Mouse (Mus musculus): ENCODE results near the gene Abcg4. TPM values are rescaled to one million over a fixed set of nuclear protein-coding genes. Genes with fewer than 3 reads are reported as not detected.

Gene Abcg4
- polyA plus RNA-seq (2014; fragmentation: Illumina TruSeq; extraction: RNeasy Lipid Tissue Mini Kit (QIAGEN cat#74804); ENCODE audit: low read depth, low replicate concordance), result not detected

DNA sequence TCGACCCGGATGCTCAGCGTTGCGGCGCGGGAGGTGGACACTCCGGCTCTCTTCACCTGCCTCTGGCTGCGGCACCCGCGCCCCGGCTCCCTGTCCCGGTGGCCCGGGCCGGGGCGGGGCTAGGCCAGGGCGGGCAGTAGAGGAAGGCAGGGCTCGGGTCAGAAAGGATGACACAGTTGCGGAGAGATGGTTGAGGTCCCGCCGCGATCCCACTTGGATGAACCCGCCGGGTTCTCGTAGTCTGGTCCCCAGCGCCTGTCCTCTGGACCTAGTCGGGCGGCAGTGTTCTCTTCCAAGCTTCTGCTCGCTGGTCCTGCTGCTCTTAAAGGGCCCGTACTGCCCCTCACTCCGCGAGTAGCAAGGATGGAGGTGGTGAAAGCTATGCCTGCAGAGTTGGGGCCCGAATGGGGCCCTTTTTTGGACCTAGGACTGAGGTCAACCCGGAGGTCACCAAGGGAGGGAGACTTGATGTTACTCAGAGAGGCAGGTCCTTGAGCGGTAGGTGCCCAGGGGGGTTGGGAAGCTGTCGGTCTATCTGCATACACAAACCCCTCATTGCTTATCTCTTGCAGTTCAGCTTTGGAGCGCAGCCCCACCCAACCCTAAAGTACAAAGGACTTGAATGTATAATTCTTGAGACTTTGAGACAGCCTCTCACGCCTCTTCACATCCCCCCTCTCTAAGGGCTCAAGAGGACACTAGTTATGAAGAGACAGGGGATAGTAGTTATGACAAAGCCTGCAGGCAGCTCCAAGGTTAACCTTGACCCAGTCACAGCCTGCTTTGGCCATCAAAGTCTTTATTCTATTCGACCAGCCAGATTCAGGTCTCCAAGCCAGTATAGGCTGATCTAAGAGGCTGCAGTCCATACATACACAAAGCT, at the start of gene Abcg4:
Gene Abcg4, minus strand, starts transcription at position 540 of the 883 bp plus-strand sequence.

DNA sequence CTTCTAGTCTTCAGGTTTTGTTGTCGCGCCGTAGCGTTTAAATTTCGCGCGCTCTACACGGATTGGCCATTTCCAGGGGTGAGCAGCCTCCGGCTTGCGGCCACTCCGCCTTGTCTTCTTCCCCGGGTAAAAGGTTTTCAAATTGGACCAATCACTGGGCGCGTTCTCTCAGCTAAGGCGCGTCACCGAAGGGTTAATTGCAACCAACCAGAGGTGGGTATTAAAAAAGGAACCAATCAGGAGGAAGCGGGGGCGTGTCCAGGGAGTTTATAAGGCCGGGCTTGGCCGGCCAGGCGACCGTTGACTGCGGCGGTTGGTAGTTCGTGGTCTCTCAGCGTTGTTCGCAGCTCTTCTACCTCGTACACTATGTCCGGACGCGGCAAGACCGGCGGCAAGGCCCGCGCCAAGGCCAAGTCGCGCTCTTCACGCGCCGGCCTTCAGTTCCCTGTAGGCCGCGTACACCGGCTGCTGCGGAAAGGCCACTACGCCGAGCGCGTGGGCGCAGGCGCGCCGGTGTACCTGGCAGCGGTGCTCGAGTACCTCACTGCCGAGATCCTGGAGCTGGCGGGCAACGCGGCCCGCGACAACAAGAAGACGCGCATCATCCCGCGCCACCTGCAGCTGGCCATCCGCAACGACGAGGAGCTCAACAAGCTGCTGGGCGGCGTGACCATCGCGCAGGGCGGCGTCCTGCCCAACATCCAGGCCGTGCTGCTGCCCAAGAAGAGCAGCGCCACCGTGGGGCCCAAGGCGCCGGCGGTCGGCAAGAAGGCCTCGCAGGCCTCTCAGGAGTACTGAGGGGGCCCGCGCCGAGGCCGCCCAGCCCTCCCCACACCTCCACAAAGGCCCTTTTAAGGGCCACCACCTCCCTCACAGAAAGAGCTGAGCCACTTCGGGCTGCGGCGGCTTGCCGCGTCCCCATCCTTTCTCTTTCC, 46.2 kb upstream of the Abcg4 start, which contains the start of gene H2afx:
Gene H2afx, plus strand, starts transcription at position 299 of the 935 bp plus-strand sequence.

DNA sequence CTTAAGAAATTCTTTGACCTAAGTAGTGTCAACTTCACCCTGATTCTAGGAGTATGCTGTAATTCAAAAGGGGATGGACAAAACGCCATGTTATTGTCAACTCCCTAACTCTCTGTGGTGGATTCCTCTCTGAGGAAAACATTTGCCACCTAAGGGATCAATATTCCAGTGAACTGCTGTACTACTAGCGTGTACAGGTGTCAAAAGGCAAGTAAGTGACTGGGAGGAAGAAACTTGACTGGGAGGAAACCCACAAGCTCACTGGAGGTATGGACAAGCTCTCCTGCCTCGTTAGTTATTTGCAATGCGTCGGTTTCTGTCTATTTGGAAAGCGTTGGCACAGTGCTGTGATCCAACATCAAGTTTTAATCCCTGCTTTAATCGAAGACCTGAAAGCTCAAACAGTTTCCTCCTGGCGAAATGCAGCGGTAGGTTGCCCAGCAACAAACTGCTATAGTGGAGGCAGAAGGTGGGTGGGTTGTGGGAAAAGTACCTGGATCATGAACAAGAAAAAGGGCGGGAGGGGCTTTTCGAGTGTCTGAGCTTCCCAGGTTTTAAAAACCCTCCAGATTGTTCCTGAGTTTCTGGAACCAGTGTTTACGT, 37.5 kb upstream of the Abcg4 start, which contains the start of gene Dpagt1:
Gene Dpagt1, plus strand, starts transcription at position 252 of the 603 bp plus-strand sequence.

DNA sequence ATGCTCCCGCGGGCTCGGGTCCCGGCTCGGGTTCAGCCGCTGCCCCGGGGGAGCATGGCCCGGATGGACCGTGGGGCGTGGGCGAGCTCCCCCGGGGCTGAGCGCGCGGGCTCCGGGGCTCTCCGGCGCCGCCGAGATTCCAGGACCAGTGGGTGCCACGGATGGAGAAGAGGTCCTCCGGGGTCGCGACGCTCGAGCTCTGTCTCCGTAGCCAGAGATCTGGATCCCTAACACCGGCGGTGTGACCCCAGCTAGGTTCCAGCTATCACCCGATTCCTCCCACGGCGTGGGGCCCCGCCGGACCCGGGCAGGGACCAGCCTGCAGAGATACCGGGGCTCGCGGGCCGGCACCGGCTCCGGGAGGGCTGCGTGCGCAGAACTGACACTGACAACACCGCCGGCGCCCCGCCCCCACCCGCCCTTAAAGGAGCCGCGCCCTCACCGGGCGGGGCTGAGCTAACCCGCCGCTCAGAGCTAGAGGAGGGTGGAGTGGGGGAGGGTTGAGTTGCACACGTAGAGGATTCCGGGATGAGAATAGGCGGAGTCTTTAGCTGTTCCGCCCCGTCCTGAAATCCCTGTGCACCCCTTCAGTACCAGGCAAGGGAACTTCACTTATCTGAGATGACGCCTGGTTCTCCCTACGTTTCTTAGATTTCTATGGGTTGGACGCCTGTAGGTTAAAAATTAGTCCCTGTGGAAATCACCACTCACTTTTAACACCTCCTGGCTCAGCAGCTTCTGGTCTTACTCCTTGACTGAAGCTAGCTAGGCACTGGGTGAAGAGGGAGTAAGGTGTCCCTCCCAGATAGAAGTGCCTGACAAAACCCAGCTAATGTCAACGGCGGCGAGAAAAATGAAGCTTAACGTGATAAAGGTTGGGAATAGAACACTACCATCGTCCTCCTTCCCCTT, 31.7 kb upstream of the Abcg4 start, which contains the start of gene C2cd2l:
Gene C2cd2l, minus strand, starts transcription at position 399 of the 912 bp plus-strand sequence.

DNA sequence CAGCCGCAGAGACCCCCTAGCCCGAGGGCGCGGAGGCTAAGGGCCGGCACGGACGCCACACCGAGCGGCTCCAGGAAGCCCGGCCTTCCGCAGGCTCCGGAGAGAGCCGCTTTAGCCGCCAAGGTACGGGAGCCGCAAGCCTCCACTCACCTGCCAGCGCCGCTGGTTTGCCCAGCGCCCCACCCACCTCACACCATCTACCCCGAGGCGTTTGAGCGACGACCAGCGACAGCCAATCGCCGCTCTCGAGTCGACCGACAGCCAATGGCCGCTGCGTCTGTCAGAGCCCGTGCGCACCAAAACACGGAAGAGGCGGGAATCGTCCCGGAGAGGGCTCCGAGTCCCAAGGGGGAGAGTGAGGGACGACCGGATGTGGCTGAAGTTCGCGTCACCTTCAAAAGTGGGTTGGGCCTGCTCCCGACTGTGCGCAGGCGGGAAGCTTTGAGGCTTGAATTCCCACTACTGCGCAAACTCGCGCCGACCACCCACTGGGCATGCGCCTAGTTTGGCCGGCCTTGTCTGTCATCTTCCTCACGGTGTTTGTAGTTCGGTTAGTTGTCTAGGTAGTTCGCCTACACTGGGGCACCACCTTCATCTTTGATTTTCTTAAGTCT, 17.2 kb upstream of the Abcg4 start, which contains the start of gene Hinfp:
Gene Hinfp, minus strand, starts transcription at position 206 of the 614 bp plus-strand sequence.

DNA sequence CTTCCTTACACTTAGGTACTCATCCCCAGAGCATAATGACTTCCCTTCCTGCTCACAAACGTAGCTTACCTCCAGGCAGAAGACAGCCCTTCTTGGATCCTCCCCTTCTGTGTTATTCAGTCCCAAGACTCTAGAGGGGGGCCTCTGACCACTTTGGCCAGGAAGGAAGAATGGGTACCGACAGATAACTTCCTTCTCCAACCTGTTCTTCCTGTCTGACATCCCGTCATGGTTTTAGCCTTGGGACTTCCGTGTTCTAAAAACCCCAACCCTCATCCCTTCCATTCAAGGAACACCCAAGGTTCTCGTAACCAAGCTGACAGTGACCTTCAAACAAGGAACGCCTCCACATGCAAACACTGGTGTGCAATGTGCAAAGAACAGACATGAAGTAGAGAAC, 20.0 kb downstream of the Abcg4 start, which contains the start of gene Nlrx1:
Gene Nlrx1, minus strand, starts transcription at position 168 of the 400 bp plus-strand sequence.

DNA sequence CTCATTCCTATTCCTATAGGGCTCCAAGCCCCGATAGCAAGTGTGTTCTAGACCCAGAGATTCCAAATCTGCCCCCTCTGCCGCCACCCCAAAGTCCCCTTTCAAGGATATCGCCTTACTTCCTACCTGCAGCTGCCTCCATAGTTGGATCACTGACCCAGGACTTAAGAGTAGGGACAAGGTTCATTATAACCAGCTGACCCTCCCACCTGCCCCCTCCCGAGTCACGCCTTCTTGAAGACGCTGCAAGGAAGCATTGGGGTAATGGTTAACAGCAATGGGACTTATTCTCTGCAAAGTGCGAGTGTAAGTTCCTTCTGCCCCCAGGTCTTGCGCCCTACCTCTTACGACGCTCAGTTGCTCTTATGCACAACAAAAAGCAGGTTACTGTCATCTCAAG, 37.1 kb downstream of the Abcg4 start, which contains the start of gene Pdzd3:
Gene Pdzd3, minus strand, starts transcription at position 158 of the 400 bp plus-strand sequence.

DNA sequence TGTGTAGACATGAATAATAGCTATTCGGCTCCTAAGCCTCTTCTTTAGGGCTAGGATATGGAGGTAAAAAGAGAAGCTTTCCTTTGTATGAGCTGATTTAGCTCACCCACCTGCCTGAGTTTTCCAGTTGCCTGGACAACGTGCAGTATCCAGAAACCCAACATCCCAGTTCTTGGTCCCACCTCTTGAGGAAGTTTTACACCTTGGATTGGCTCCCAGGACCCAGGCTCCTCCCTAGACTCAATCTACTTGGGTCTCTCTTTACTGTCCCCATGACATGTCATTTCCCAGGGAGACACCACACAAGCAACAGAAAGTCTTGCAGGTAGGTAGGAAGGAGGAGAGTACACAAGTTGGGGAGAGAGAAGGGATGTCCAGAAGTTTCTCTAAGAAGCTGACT, 48.0 kb downstream of the Abcg4 start, which contains the start of gene Ccdc153:
Gene Ccdc153, plus strand, starts transcription at position 278 of the 400 bp plus-strand sequence.

DNA sequence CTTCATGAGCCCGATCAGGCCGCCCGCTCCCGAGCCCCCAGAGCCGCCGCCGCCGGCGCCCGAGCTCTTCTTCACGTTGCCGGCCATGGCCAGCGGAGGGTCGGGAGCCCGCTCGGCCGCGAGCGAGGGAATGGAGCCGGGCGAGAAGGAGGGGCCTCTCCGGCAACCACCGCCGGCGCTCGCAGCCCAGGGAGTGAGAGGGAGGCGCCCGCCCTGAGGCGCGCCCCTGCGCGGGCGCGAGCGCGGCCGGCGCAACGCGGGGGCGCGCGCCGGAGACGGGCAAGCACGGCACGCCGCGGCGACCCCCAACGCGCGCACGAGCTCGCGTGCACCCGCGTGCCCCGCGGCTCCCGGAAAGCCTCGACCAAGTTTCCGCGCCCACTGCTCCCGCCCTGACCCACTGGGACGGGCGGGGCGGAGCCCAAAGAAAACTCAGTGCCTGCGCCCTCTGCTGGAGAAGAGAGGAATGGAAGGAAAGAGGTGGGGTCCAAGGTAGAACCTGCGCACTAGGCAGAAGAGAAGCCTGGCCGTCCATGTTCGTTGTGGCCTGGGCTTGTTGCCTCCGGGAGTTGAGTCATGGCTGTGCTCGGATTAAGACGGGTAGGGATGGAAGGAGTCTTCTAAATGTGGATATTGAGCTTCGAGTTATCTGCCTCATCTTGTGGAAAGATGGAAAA, 54.5 kb downstream of the Abcg4 start, which contains the start of gene Cbl:
Gene Cbl, minus strand, starts transcription at position 248 of the 677 bp plus-strand sequence.

Other genes starting within 250 kb of the Abcg4 start
- not detected for gene Thy1, start 245.2 kb downstream of the Abcg4 start, polyA plus RNA-seq (2014; fragmentation: Illumina TruSeq; extraction: RNeasy Lipid Tissue Mini Kit (QIAGEN cat#74804); ENCODE audit: low read depth, low replicate concordance)
- 23.0 TPM for gene Usp2, start 221.6 kb downstream of the Abcg4 start, polyA plus RNA-seq (2014; fragmentation: Illumina TruSeq; extraction: RNeasy Lipid Tissue Mini Kit (QIAGEN cat#74804); ENCODE audit: low read depth, low replicate concordance)
- gene Mfrp, start 186.9 kb downstream of the Abcg4 start, polyA plus RNA-seq (2014; fragmentation: Illumina TruSeq; extraction: RNeasy Lipid Tissue Mini Kit (QIAGEN cat#74804); ENCODE audit: low read depth, low replicate concordance), result 0.12 TPM
- not detected for gene C1qtnf5, start 181.4 kb downstream of the Abcg4 start, polyA plus RNA-seq (2014; fragmentation: Illumina TruSeq; extraction: RNeasy Lipid Tissue Mini Kit (QIAGEN cat#74804); ENCODE audit: low read depth, low replicate concordance)
- gene Gm49380, start 175.1 kb downstream of the Abcg4 start, polyA plus RNA-seq (2014; fragmentation: Illumina TruSeq; extraction: RNeasy Lipid Tissue Mini Kit (QIAGEN cat#74804); ENCODE audit: low read depth, low replicate concordance), result 0.24 TPM
- 1.7 TPM for gene Rnf26, start 175.1 kb downstream of the Abcg4 start, polyA plus RNA-seq (2014; fragmentation: Illumina TruSeq; extraction: RNeasy Lipid Tissue Mini Kit (QIAGEN cat#74804); ENCODE audit: low read depth, low replicate concordance)
- 6.2 TPM for gene Mcam, start 154.1 kb downstream of the Abcg4 start, polyA plus RNA-seq (2014; fragmentation: Illumina TruSeq; extraction: RNeasy Lipid Tissue Mini Kit (QIAGEN cat#74804); ENCODE audit: low read depth, low replicate concordance)
- 16.9 TPM for gene Cbl, start 54.6 kb downstream of the Abcg4 start, polyA plus RNA-seq (2014; fragmentation: Illumina TruSeq; extraction: RNeasy Lipid Tissue Mini Kit (QIAGEN cat#74804); ENCODE audit: low read depth, low replicate concordance)
- gene Ccdc153, start 47.9 kb downstream of the Abcg4 start, polyA plus RNA-seq (2014; fragmentation: Illumina TruSeq; extraction: RNeasy Lipid Tissue Mini Kit (QIAGEN cat#74804); ENCODE audit: low read depth, low replicate concordance), result not detected
- 9.0 TPM for gene Pdzd3, start 37.1 kb downstream of the Abcg4 start, polyA plus RNA-seq (2014; fragmentation: Illumina TruSeq; extraction: RNeasy Lipid Tissue Mini Kit (QIAGEN cat#74804); ENCODE audit: low read depth, low replicate concordance)
- gene Nlrx1, start 20.0 kb downstream of the Abcg4 start, polyA plus RNA-seq (2014; fragmentation: Illumina TruSeq; extraction: RNeasy Lipid Tissue Mini Kit (QIAGEN cat#74804); ENCODE audit: low read depth, low replicate concordance), result 0.12 TPM
- gene Hinfp, start 17.1 kb upstream of the Abcg4 start, polyA plus RNA-seq (2014; fragmentation: Illumina TruSeq; extraction: RNeasy Lipid Tissue Mini Kit (QIAGEN cat#74804); ENCODE audit: low read depth, low replicate concordance), result 6.8 TPM
- 3.3 TPM for gene C2cd2l, start 31.7 kb upstream of the Abcg4 start, polyA plus RNA-seq (2014; fragmentation: Illumina TruSeq; extraction: RNeasy Lipid Tissue Mini Kit (QIAGEN cat#74804); ENCODE audit: low read depth, low replicate concordance)
- gene Dpagt1, start 37.4 kb upstream of the Abcg4 start, polyA plus RNA-seq (2014; fragmentation: Illumina TruSeq; extraction: RNeasy Lipid Tissue Mini Kit (QIAGEN cat#74804); ENCODE audit: low read depth, low replicate concordance), result 7.5 TPM
- 1.1 TPM for gene H2afx, start 46.1 kb upstream of the Abcg4 start, polyA plus RNA-seq (2014; fragmentation: Illumina TruSeq; extraction: RNeasy Lipid Tissue Mini Kit (QIAGEN cat#74804); ENCODE audit: low read depth, low replicate concordance)
- gene Hmbs, start 55.6 kb upstream of the Abcg4 start, polyA plus RNA-seq (2014; fragmentation: Illumina TruSeq; extraction: RNeasy Lipid Tissue Mini Kit (QIAGEN cat#74804); ENCODE audit: low read depth, low replicate concordance), result 24.3 TPM
- gene Vps11, start 73.1 kb upstream of the Abcg4 start, polyA plus RNA-seq (2014; fragmentation: Illumina TruSeq; extraction: RNeasy Lipid Tissue Mini Kit (QIAGEN cat#74804); ENCODE audit: low read depth, low replicate concordance), result 9.7 TPM
- 9.5 TPM for gene Hyou1, start 90.9 kb upstream of the Abcg4 start, polyA plus RNA-seq (2014; fragmentation: Illumina TruSeq; extraction: RNeasy Lipid Tissue Mini Kit (QIAGEN cat#74804); ENCODE audit: low read depth, low replicate concordance)
- 43.3 TPM for gene Slc37a4, start 108.2 kb upstream of the Abcg4 start, polyA plus RNA-seq (2014; fragmentation: Illumina TruSeq; extraction: RNeasy Lipid Tissue Mini Kit (QIAGEN cat#74804); ENCODE audit: low read depth, low replicate concordance)
- gene Rps25, start 118.5 kb upstream of the Abcg4 start, polyA plus RNA-seq (2014; fragmentation: Illumina TruSeq; extraction: RNeasy Lipid Tissue Mini Kit (QIAGEN cat#74804); ENCODE audit: low read depth, low replicate concordance), result 684 TPM
- 41.1 TPM for gene Trappc4, start 119.0 kb upstream of the Abcg4 start, polyA plus RNA-seq (2014; fragmentation: Illumina TruSeq; extraction: RNeasy Lipid Tissue Mini Kit (QIAGEN cat#74804); ENCODE audit: low read depth, low replicate concordance)
- 7.0 TPM for gene Ccdc84, start 130.0 kb upstream of the Abcg4 start, polyA plus RNA-seq (2014; fragmentation: Illumina TruSeq; extraction: RNeasy Lipid Tissue Mini Kit (QIAGEN cat#74804); ENCODE audit: low read depth, low replicate concordance)
- gene Foxr1, start 152.5 kb upstream of the Abcg4 start, polyA plus RNA-seq (2014; fragmentation: Illumina TruSeq; extraction: RNeasy Lipid Tissue Mini Kit (QIAGEN cat#74804); ENCODE audit: low read depth, low replicate concordance), result not detected
- gene Upk2, start 166.4 kb upstream of the Abcg4 start, polyA plus RNA-seq (2014; fragmentation: Illumina TruSeq; extraction: RNeasy Lipid Tissue Mini Kit (QIAGEN cat#74804); ENCODE audit: low read depth, low replicate concordance), result not detected
- 0.97 TPM for gene Bcl9l, start 194.2 kb upstream of the Abcg4 start, polyA plus RNA-seq (2014; fragmentation: Illumina TruSeq; extraction: RNeasy Lipid Tissue Mini Kit (QIAGEN cat#74804); ENCODE audit: low read depth, low replicate concordance)

All from kidney, adult 10 weeks (tissue).